Mouse (Mus musculus): ENCODE data around the gene Cntd1. TPM values are rescaled to one million over a fixed set of nuclear protein-coding genes. Genes with fewer than 3 reads are reported as not detected.

Gene Cntd1
- polyA plus RNA-seq, 1 experiment from 2014 or later, result 0.38 TPM

Other genes with a start within 250 kb of the Cntd1 start
- gene Naglu, start 209.0 kb upstream of the Cntd1 start, polyA plus RNA-seq (2014; fragmentation: Nextera tagmentation; extraction: Ambion mirVana), result 9.5 and 9.8 TPM in 2 replicates
- gene Hsd17b1, start 200.6 kb upstream of the Cntd1 start, polyA plus RNA-seq (2014; fragmentation: Nextera tagmentation; extraction: Ambion mirVana), result 0.16 and 0.43 TPM in 2 replicates
- 43.6 and 44.4 TPM in 2 replicates for gene Coasy, start 196.4 kb upstream of the Cntd1 start, polyA plus RNA-seq (2014; fragmentation: Nextera tagmentation; extraction: Ambion mirVana)
- 92.9 and 100 TPM in 2 replicates for gene Mlx, start 191.7 kb upstream of the Cntd1 start, polyA plus RNA-seq (2014; fragmentation: Nextera tagmentation; extraction: Ambion mirVana)
- 19.2 and 19.6 TPM in 2 replicates for gene Psmc3ip, start 183.6 kb upstream of the Cntd1 start, polyA plus RNA-seq (2014; fragmentation: Nextera tagmentation; extraction: Ambion mirVana)
- 13.1 and 26.0 TPM in 2 replicates for gene Retreg3, start 159.1 kb upstream of the Cntd1 start, polyA plus RNA-seq (2014; fragmentation: Nextera tagmentation; extraction: Ambion mirVana)
- 73.3 and 75.5 TPM in 2 replicates for gene Tubg1, start 159.1 kb upstream of the Cntd1 start, polyA plus RNA-seq (2014; fragmentation: Nextera tagmentation; extraction: Ambion mirVana)
- gene Tubg2, start 123.1 kb upstream of the Cntd1 start, polyA plus RNA-seq (2014; fragmentation: Nextera tagmentation; extraction: Ambion mirVana), result 42.2 and 56.0 TPM in 2 replicates
- gene Cntnap1, start 108.5 kb upstream of the Cntd1 start, polyA plus RNA-seq (2014; fragmentation: Nextera tagmentation; extraction: Ambion mirVana), result 2.3 and 2.8 TPM in 2 replicates
- gene Plekhh3, start 107.7 kb upstream of the Cntd1 start, polyA plus RNA-seq (2014; fragmentation: Nextera tagmentation; extraction: Ambion mirVana), result 8.2 and 8.4 TPM in 2 replicates
- 0.16 TPM in 1 of 2 replicates, not detected in the other for gene Ccr10, start 103.6 kb upstream of the Cntd1 start, polyA plus RNA-seq (2014; fragmentation: Nextera tagmentation; extraction: Ambion mirVana)
- 25.1 and 25.6 TPM in 2 replicates for gene Ezh1, start 52.5 kb upstream of the Cntd1 start, polyA plus RNA-seq (2014; fragmentation: Nextera tagmentation; extraction: Ambion mirVana)
- gene Ramp2, start 33.0 kb upstream of the Cntd1 start, polyA plus RNA-seq (2014; fragmentation: Nextera tagmentation; extraction: Ambion mirVana), result 59.7 and 84.0 TPM in 2 replicates
- gene Vps25, start 25.3 kb upstream of the Cntd1 start, polyA plus RNA-seq (2014; fragmentation: Nextera tagmentation; extraction: Ambion mirVana), result 111 and 134 TPM in 2 replicates
- 4.3 and 5.3 TPM in 2 replicates for gene Wnk4, start 18.4 kb upstream of the Cntd1 start, polyA plus RNA-seq (2014; fragmentation: Nextera tagmentation; extraction: Ambion mirVana)
- gene Coa3, start 102 bp downstream of the Cntd1 start, polyA plus RNA-seq (2014; fragmentation: Nextera tagmentation; extraction: Ambion mirVana), result 221 and 243 TPM in 2 replicates
- gene Becn1, start 23.3 kb downstream of the Cntd1 start, polyA plus RNA-seq (2014; fragmentation: Nextera tagmentation; extraction: Ambion mirVana), result 148 and 193 TPM in 2 replicates
- gene Psme3, start 37.2 kb downstream of the Cntd1 start, polyA plus RNA-seq (2014; fragmentation: Nextera tagmentation; extraction: Ambion mirVana), result 101 and 103 TPM in 2 replicates
- gene Aoc2, start 46.1 kb downstream of the Cntd1 start, polyA plus RNA-seq (2014; fragmentation: Nextera tagmentation; extraction: Ambion mirVana), result 1.3 and 1.7 TPM in 2 replicates
- gene Aoc3, start 51.6 kb downstream of the Cntd1 start, polyA plus RNA-seq (2014; fragmentation: Nextera tagmentation; extraction: Ambion mirVana), result 0.04 TPM in 1 of 2 replicates, not detected in the other
- not detected in 2 replicates for gene G6pc, start 88.5 kb downstream of the Cntd1 start, polyA plus RNA-seq (2014; fragmentation: Nextera tagmentation; extraction: Ambion mirVana)
- 90.7 and 101 TPM in 2 replicates for gene Aarsd1, start 138.6 kb downstream of the Cntd1 start, polyA plus RNA-seq (2014; fragmentation: Nextera tagmentation; extraction: Ambion mirVana)
- gene Gm27029, start 145.8 kb downstream of the Cntd1 start, polyA plus RNA-seq (2014; fragmentation: Nextera tagmentation; extraction: Ambion mirVana), result 7.5 and 7.6 TPM in 2 replicates
- gene Rundc1, start 146.1 kb downstream of the Cntd1 start, polyA plus RNA-seq (2014; fragmentation: Nextera tagmentation; extraction: Ambion mirVana), result 21.1 and 23.1 TPM in 2 replicates
- gene Ptges3l, start 146.3 kb downstream of the Cntd1 start, polyA plus RNA-seq (2014; fragmentation: Nextera tagmentation; extraction: Ambion mirVana), result 1.1 TPM in 2 replicates
- gene Rpl27, start 163.3 kb downstream of the Cntd1 start, polyA plus RNA-seq (2014; fragmentation: Nextera tagmentation; extraction: Ambion mirVana), result 301 and 329 TPM in 2 replicates
- 1.5 and 5.9 TPM in 2 replicates for gene Ifi35, start 169.4 kb downstream of the Cntd1 start, polyA plus RNA-seq (2014; fragmentation: Nextera tagmentation; extraction: Ambion mirVana)
- gene Rnd2, start 186.0 kb downstream of the Cntd1 start, polyA plus RNA-seq (2014; fragmentation: Nextera tagmentation; extraction: Ambion mirVana), result 58.6 and 72.6 TPM in 2 replicates
- 99.9 and 129 TPM in 2 replicates for gene Vat1, start 187.2 kb downstream of the Cntd1 start, polyA plus RNA-seq (2014; fragmentation: Nextera tagmentation; extraction: Ambion mirVana)